Mouse (Mus musculus): Measurements from ENCODE around the gene Hkdc1. TPM values are rescaled to one million over a fixed set of nuclear protein-coding genes. Genes with fewer than 3 reads are reported as not detected.

The Hkdc1 gene
- total RNA-seq, 4 experiments from 2014 or later: 3.2 to 6.4 (median 5.2) TPM

Other genes with a start within 250 kb of the Hkdc1 start
- gene Tspan15, start 191.2 kb downstream of the Hkdc1 start, total RNA-seq (2022): 10 to 100 TPM; 14.3 to 20.4 (median 20.4) TPM
- under 1 TPM; 0.19 to 0.71 (median 0.35) TPM for gene Tacr2, start 170.1 kb downstream of the Hkdc1 start, total RNA-seq (2022)
- gene Hk1, start 42.6 kb downstream of the Hkdc1 start, total RNA-seq (2022): 100 to 1,000 TPM; 306 to 330 (median 314) TPM
- gene 4930507D05Rik, start 27.0 kb upstream of the Hkdc1 start, total RNA-seq (2022): 1 to 10 TPM in 3 of 4 experiments, under 1 TPM in 1; 0.92 to 1.2 (median 1.1) TPM
- gene Supv3l1, start 27.2 kb upstream of the Hkdc1 start, total RNA-seq (2022): 10 to 100 TPM; 21.6 to 27.3 (median 26.8) TPM
- gene Vps26a, start 64.3 kb upstream of the Hkdc1 start, total RNA-seq (2022): 10 to 100 TPM; 45.6 to 52.7 (median 50.1) TPM
- 10 to 100 TPM in 2 of 4 experiments, 1 to 10 TPM in 2; 7.1 to 29.2 (median 16.0) TPM for gene Srgn, start 105.0 kb upstream of the Hkdc1 start, total RNA-seq (2022)
- gene Kif1bp, start 156.0 kb upstream of the Hkdc1 start, total RNA-seq (2022): 100 to 1,000 TPM; 187 to 202 (median 195) TPM
- 10 to 100 TPM; 21.2 to 28.9 (median 23.2) TPM for gene Ddx21, start 179.8 kb upstream of the Hkdc1 start, total RNA-seq (2022)
- 10 to 100 TPM; 79.4 to 94.0 (median 85.6) TPM for gene Ddx50, start 228.7 kb upstream of the Hkdc1 start, total RNA-seq (2022)

Measured in layer of hippocampus, adult 8-10 months (tissue).